Mouse (Mus musculus): ENCODE data around the gene Ccdc6. TPM values are rescaled to one million over a fixed set of nuclear protein-coding genes. Genes with fewer than 3 reads are reported as not detected.

Gene Ccdc6
- polyA plus RNA-seq, 1 experiment from 2014 or later: 30.1 TPM

- Histone ChIP-seq H3K27me3 (ENCODE audit: control insufficient read depth, insufficient read depth, low read length) (no peaks in the 10 kb centered on the region), H3K9me3 (ENCODE audit: control insufficient read depth, low read length) (0 out of 2 replicates have a peak, but pooled peaks cover 3% of the 10 kb centered on the region), H3K4me3 (replicated peaks; ENCODE audit: low read length) (no peak overlapping the region), H3K27ac (no peak overlapping the region), H3K9ac (no peak overlapping the region), H3K4me1 (replicated peaks; ENCODE audit: control insufficient read depth, insufficient read depth, low read length) (peaks cover 13% of the 10 kb centered on the region; the same call in 1 of the 2 replicates), H3K4me2 (replicated peaks) (no peak overlapping the region), H3K36me3 (replicated peaks; ENCODE audit: control insufficient read depth, insufficient read depth) (peaks cover 17% of the 10 kb centered on the region)
- DNase-seq (ENCODE audit: low spot score): no peak
- 36% methylated on average over 7 of the region's 7 CpGs for WGBS
- no peak for ATAC-seq (ENCODE audit: low FRiP score)
These were observed 52.2 kb downstream of the Ccdc6 start for GRCm38 (mm10) chr10:70149093-70149492.

GRCm38 (mm10) chr10:70150301-70150700, 53.4 kb downstream of the Ccdc6 start:
- Histone ChIP-seq H3K27ac (no peak overlapping the region), H3K27me3 (ENCODE audit: control insufficient read depth, insufficient read depth, low read length) (no peaks in the 10 kb centered on the region), H3K36me3 (replicated peaks; ENCODE audit: control insufficient read depth, insufficient read depth) (peaks cover 21% of the 10 kb centered on the region), H3K4me2 (replicated peaks) (no peak overlapping the region), H3K9me3 (ENCODE audit: control insufficient read depth, low read length) (0 out of 2 replicates have a peak, but pooled peaks cover 3% of the 10 kb centered on the region), H3K9ac (no peak overlapping the region), H3K4me1 (replicated peaks; ENCODE audit: control insufficient read depth, insufficient read depth, low read length) (peaks cover 13% of the 10 kb centered on the region; the same call in 1 of the 2 replicates), H3K4me3 (replicated peaks; ENCODE audit: low read length) (no peak overlapping the region)
- no peak for ATAC-seq (ENCODE audit: low FRiP score)
- DNase-seq (ENCODE audit: low spot score): no peak
- WGBS: 66% methylated on average over 4 of the region's 4 CpGs

- Histone ChIP-seq H3K27me3 (ENCODE audit: control insufficient read depth, insufficient read depth, low read length) (no peaks in the 10 kb centered on the region), H3K27ac (no peak overlapping the region), H3K4me2 (replicated peaks) (no peak overlapping the region), H3K9ac (no peak overlapping the region), H3K4me3 (replicated peaks; ENCODE audit: low read length) (no peak overlapping the region), H3K9me3 (ENCODE audit: control insufficient read depth, low read length) (no peaks in the 10 kb centered on the region), H3K36me3 (replicated peaks; ENCODE audit: control insufficient read depth, insufficient read depth) (peaks cover 21% of the 10 kb centered on the region), H3K4me1 (replicated peaks; ENCODE audit: control insufficient read depth, insufficient read depth, low read length) (peaks cover 13% of the 10 kb centered on the region; the same call in 1 of the 2 replicates)
- WGBS: 89% methylated on average over 10 of the region's 10 CpGs
- DNase-seq (ENCODE audit: low spot score): no peak
- no peak for ATAC-seq (ENCODE audit: low FRiP score)
These were observed 54.2 kb downstream of the Ccdc6 start for GRCm38 (mm10) chr10:70151171-70151570.

GRCm38 (mm10) chr10:70152190-70152743, 55.3 kb downstream of the Ccdc6 start:
- H3K4me1 ChIP-seq (replicated peaks; ENCODE audit: control insufficient read depth, insufficient read depth, low read length): peaks cover 13% of the 10 kb centered on the region; the same call in 1 of the 2 replicates
- H3K9me3 ChIP-seq (ENCODE audit: control insufficient read depth, low read length): no peaks in the 10 kb centered on the region
- no peak overlapping the region for H3K4me3 ChIP-seq (replicated peaks; ENCODE audit: low read length)
- DNase-seq (ENCODE audit: low spot score) (no peak), ATAC-seq (ENCODE audit: low FRiP score) (no peak)
- WGBS: 57% methylated on average over 12 of the region's 12 CpGs
- H3K27me3 ChIP-seq (ENCODE audit: control insufficient read depth, insufficient read depth, low read length): no peaks in the 10 kb centered on the region
- peaks cover 29% of the 10 kb centered on the region for H3K36me3 ChIP-seq (replicated peaks; ENCODE audit: control insufficient read depth, insufficient read depth)
- H3K9ac ChIP-seq: no peak overlapping the region
- H3K4me2 ChIP-seq (replicated peaks): no peak overlapping the region
- H3K27ac ChIP-seq: peak overlapping the region; percentile 70

- no peak overlapping the region for H3K4me3 ChIP-seq (replicated peaks; ENCODE audit: low read length)
- H3K9me3 ChIP-seq (ENCODE audit: control insufficient read depth, low read length): no peaks in the 10 kb centered on the region
- H3K9ac ChIP-seq: no peak overlapping the region
- H3K4me2 ChIP-seq (replicated peaks): no peak overlapping the region
- no peak for DNase-seq (ENCODE audit: low spot score)
- H3K4me1 ChIP-seq (replicated peaks; ENCODE audit: control insufficient read depth, insufficient read depth, low read length): peaks cover 12% of the 10 kb centered on the region; the same call in 1 of the 2 replicates
- H3K27ac ChIP-seq: no peak overlapping the region
- H3K27me3 ChIP-seq (ENCODE audit: control insufficient read depth, insufficient read depth, low read length): no peaks in the 10 kb centered on the region
- no peak for ATAC-seq (ENCODE audit: low FRiP score)
- peaks cover 29% of the 10 kb centered on the region for H3K36me3 ChIP-seq (replicated peaks; ENCODE audit: control insufficient read depth, insufficient read depth)
- 61% methylated on average over 16 of the region's 16 CpGs for WGBS
These were observed 56.9 kb downstream of the Ccdc6 start for GRCm38 (mm10) chr10:70153810-70154209.

GRCm38 (mm10) chr10:70156431-70157165, 59.7 kb downstream of the Ccdc6 start:
- DNase-seq (ENCODE audit: low spot score): no peak
- Histone ChIP-seq H3K9me3 (ENCODE audit: control insufficient read depth, low read length) (no peaks in the 10 kb centered on the region), H3K9ac (no peak overlapping the region), H3K4me2 (replicated peaks) (no peak overlapping the region), H3K4me3 (replicated peaks; ENCODE audit: low read length) (no peak overlapping the region), H3K27ac (no peak overlapping the region), H3K36me3 (replicated peaks; ENCODE audit: control insufficient read depth, insufficient read depth) (peaks cover 25% of the 10 kb centered on the region), H3K27me3 (ENCODE audit: control insufficient read depth, insufficient read depth, low read length) (no peaks in the 10 kb centered on the region), H3K4me1 (replicated peaks; ENCODE audit: control insufficient read depth, insufficient read depth, low read length) (peaks cover 7% of the 10 kb centered on the region; the same call in 1 of the 2 replicates)
- ATAC-seq (ENCODE audit: low FRiP score): no peak
- WGBS: 73% methylated on average over 3 of the region's 3 CpGs

- no peak overlapping the region for H3K27ac ChIP-seq
- no peaks in the 10 kb centered on the region for H3K27me3 ChIP-seq (ENCODE audit: control insufficient read depth, insufficient read depth, low read length)
- ATAC-seq (ENCODE audit: low FRiP score): no peak
- no peak overlapping the region for H3K4me2 ChIP-seq (replicated peaks)
- DNase-seq (ENCODE audit: low spot score): no peak
- H3K9me3 ChIP-seq (ENCODE audit: control insufficient read depth, low read length): no peaks in the 10 kb centered on the region
- peaks cover 21% of the 10 kb centered on the region for H3K36me3 ChIP-seq (replicated peaks; ENCODE audit: control insufficient read depth, insufficient read depth)
- no peak overlapping the region for H3K4me3 ChIP-seq (replicated peaks; ENCODE audit: low read length)
- no peaks in the 10 kb centered on the region for H3K4me1 ChIP-seq (replicated peaks; ENCODE audit: control insufficient read depth, insufficient read depth, low read length)
- no peak overlapping the region for H3K9ac ChIP-seq
- WGBS: 68% methylated on average over 12 of the region's 12 CpGs
These were observed 62.9 kb downstream of the Ccdc6 start for GRCm38 (mm10) chr10:70159651-70160320.

GRCm38 (mm10) chr10:70160811-70161210, 63.9 kb downstream of the Ccdc6 start:
- no peak for DNase-seq (ENCODE audit: low spot score)
- H3K4me3 ChIP-seq (replicated peaks; ENCODE audit: low read length): no peak overlapping the region
- peaks cover 13% of the 10 kb centered on the region for H3K36me3 ChIP-seq (replicated peaks; ENCODE audit: control insufficient read depth, insufficient read depth)
- H3K4me2 ChIP-seq (replicated peaks): no peak overlapping the region
- H3K27me3 ChIP-seq (ENCODE audit: control insufficient read depth, insufficient read depth, low read length): no peaks in the 10 kb centered on the region
- no peak overlapping the region for H3K9ac ChIP-seq
- no peaks in the 10 kb centered on the region for H3K9me3 ChIP-seq (ENCODE audit: control insufficient read depth, low read length)
- no peak overlapping the region for H3K27ac ChIP-seq
- ATAC-seq (ENCODE audit: low FRiP score): no peak
- 91% methylated on average over 12 of the region's 12 CpGs for WGBS
- H3K4me1 ChIP-seq (replicated peaks; ENCODE audit: control insufficient read depth, insufficient read depth, low read length): peaks cover 4% of the 10 kb centered on the region; the same call in 1 of the 2 replicates

- no peak overlapping the region for H3K4me2 ChIP-seq (replicated peaks)
- peaks cover 4% of the 10 kb centered on the region; the same call in 1 of the 2 replicates for H3K4me1 ChIP-seq (replicated peaks; ENCODE audit: control insufficient read depth, insufficient read depth, low read length)
- H3K27me3 ChIP-seq (ENCODE audit: control insufficient read depth, insufficient read depth, low read length): no peaks in the 10 kb centered on the region
- H3K9me3 ChIP-seq (ENCODE audit: control insufficient read depth, low read length): no peaks in the 10 kb centered on the region
- no peak overlapping the region for H3K27ac ChIP-seq
- no peak for DNase-seq (ENCODE audit: low spot score)
- H3K9ac ChIP-seq: no peak overlapping the region
- peaks cover 7% of the 10 kb centered on the region for H3K36me3 ChIP-seq (replicated peaks; ENCODE audit: control insufficient read depth, insufficient read depth)
- WGBS: 91% methylated on average over 14 of the region's 14 CpGs
- H3K4me3 ChIP-seq (replicated peaks; ENCODE audit: low read length): no peak overlapping the region
- ATAC-seq (ENCODE audit: low FRiP score): no peak
These were observed 64.6 kb downstream of the Ccdc6 start for GRCm38 (mm10) chr10:70161504-70161903.

Measured in hindbrain, embryonic 14.5 days (tissue).